Mouse (Mus musculus) left cerebral cortex, adult 18-20 months (tissue): Measurements from ENCODE around the gene Dhx58. TPM values are rescaled to one million over a fixed set of nuclear protein-coding genes. Genes with fewer than 3 reads are reported as not detected.

Experiments
- DNase-seq, 2 experiments: peaks; one replicate each; pipeline ENCODE4 v3.0.0; 2021 to 2022; ENCODE audit warnings: low spot score in 2 of 2, mixed read lengths in 1 of 2
- total RNA-seq, 2 experiments: library from RNA; stranded (reverse); gene quantifications; 2 replicates each; pipeline ENCODE4 v1.2.3; 2021

Gene Dhx58
- total RNA-seq, 2 experiments from 2014 or later: 1.8 to 2.4 TPM

GRCm38 (mm10) chr11:100648405-100648804 is 55.7 kb downstream of the Dhx58 start:
- DNase-seq: no peak

GRCm38 (mm10) chr11:100646265-100646664 is 57.8 kb downstream of the Dhx58 start:
- peak; percentile 20 to 25 for DNase-seq

Other genes starting within 250 kb of the Dhx58 start
- 100 to 1,000 TPM; 104 to 106 TPM for gene Klhl11, start 231.5 kb downstream of the Dhx58 start, total RNA-seq
- gene Acly, start 176.3 kb downstream of the Dhx58 start, total RNA-seq: 100 to 1,000 TPM; 133 to 140 TPM
- gene Ttc25, start 158.7 kb downstream of the Dhx58 start, total RNA-seq: 1 to 10 TPM in 1 of 2 experiments, under 1 TPM in 1; 0.98 to 1.5 TPM
- gene Cnp, start 129.4 kb downstream of the Dhx58 start, total RNA-seq: 100 to 1,000 TPM in 1 of 2 experiments, 10 to 100 TPM in 1; 92.4 to 131 TPM
- 10 to 100 TPM; 11.7 to 13.0 TPM for gene Nkiras2, start 85.0 kb downstream of the Dhx58 start, total RNA-seq
- 100 to 1,000 TPM; 258 to 267 TPM for gene Dnajc7, start 84.1 kb downstream of the Dhx58 start, total RNA-seq
- gene Zfp385c, start 11.8 kb downstream of the Dhx58 start, total RNA-seq: under 1 TPM; 0.35 to 0.66 TPM
- 10 to 100 TPM; 63.2 to 63.3 TPM for gene Kat2a, start 8.2 kb upstream of the Dhx58 start, total RNA-seq
- not detected for gene Hspb9, start 9.6 kb upstream of the Dhx58 start, total RNA-seq
- 100 to 1,000 TPM; 152 to 162 TPM for gene Rab5c, start 33.9 kb upstream of the Dhx58 start, total RNA-seq
- 10 to 100 TPM; 12.9 to 15.9 TPM for gene Kcnh4, start 55.7 kb upstream of the Dhx58 start, total RNA-seq
- not detected for gene Hcrt, start 58.7 kb upstream of the Dhx58 start, total RNA-seq
- 1 to 10 TPM; 7.0 to 8.6 TPM for gene Ghdc, start 66.7 kb upstream of the Dhx58 start, total RNA-seq
- 10 to 100 TPM; 26.8 to 28.0 TPM for gene Stat5b, start 146.5 kb upstream of the Dhx58 start, total RNA-seq
- gene Stat5a, start 155.1 kb upstream of the Dhx58 start, total RNA-seq: 1 to 10 TPM; 1.8 to 2.5 TPM
- gene Stat3, start 235.3 kb upstream of the Dhx58 start, total RNA-seq: 10 to 100 TPM; 38.8 to 46.7 TPM